Mouse (Mus musculus): ENCODE data around the gene Eva1c. TPM values are rescaled to one million over a fixed set of nuclear protein-coding genes. Genes with fewer than 3 reads are reported as not detected.
A peak's percentile ranks its signal among the peaks of the same experiment; 100 is the strongest.

Gene Eva1c
- total RNA-seq, 1 experiment from 2014 or later, result not detected

DNA sequence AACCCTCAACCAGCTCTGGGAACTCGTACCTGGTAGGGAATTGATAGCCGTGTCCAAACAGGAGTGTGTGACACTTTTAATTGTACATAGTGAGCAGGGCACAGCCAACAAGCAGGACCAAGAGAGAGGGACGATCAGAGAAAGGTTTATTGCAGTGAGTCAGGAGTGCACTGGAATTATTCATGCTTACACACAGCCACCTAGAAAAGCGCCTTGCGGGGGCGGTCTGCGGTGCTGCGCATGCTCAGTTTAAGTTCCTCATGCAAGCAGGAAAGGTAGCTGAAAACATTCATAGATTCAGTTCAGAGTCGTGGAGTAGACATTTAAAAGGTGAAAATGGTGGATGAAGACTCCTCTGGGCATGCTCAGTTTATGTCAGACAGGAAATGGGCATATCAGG is 64.2 kb downstream of the Eva1c start:
- ATAC-seq (replicated peaks in 1 of 2; ENCODE audit: insufficient read depth in 1 of 2, low FRiP score in 2 of 2, low TSS enrichment in 1 of 2, low read depth in 1 of 2, poor library complexity in 2 of 2, severe bottlenecking in 2 of 2), result no peak

DNA sequence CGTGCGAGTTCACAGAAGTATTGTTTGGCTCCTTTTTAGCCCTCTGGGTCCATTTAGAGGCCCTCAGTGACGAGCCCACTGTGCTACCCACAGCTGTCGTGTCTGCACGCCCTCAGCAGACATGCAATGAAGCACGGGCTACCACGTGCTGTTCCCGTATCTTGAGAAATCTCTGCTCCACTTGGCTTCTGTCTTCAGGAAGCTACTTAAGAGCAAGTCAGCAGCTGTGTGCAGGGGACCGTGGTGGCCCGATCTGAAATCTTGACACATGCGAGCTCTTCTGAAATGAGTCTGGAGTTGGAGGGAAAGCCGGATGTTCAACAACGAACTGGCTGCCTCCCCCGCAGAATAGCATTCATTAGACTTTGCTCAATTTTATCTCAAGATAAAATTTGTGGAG is 65.1 kb downstream of the Eva1c start:
- no peak for ATAC-seq (replicated peaks in 1 of 2; ENCODE audit: insufficient read depth in 1 of 2, low FRiP score in 2 of 2, low TSS enrichment in 1 of 2, low read depth in 1 of 2, poor library complexity in 2 of 2, severe bottlenecking in 2 of 2)

DNA sequence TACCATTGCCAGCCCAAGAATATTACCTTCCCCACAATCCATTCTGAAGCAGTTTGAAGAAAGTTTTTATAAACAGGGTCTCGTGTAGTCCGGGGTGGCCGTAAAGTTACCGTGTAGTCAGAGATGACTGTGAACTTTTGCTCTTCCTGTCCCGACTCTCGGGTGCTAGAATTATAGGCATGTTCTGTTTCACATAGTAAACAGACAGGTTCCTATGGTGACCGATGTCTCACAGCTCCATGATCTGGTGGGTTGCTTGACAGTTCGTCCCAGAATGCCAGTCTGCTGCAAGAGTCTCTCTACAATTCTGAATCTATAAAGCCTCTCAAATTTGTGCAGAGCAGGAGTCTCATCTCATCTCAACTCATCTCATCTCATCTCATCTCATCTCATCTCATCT is 65.6 kb downstream of the Eva1c start:
- ATAC-seq (replicated peaks in 1 of 2; ENCODE audit: insufficient read depth in 1 of 2, low FRiP score in 2 of 2, low TSS enrichment in 1 of 2, low read depth in 1 of 2, poor library complexity in 2 of 2, severe bottlenecking in 2 of 2), result no peak; a peak in 1 of 4 replicates

DNA sequence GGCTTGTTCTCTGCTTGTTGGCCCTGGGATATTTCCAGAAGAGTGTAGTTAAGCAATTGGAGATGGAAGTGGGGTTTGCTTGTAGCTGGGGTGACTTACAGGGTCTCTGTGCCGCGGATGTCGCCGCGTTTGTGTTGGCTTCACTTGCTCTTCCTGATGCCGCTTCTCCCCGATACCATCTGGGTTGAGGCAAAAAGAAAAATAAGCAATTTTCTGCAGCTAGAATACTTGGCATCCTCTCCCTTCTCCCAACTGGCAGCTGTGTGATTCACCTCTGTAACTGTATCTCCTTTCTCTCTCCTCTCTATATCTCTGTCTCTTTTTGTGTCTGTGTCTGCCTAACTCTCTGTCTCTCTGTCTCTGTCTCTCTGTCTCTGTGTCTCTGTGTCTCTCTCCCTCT is 66.5 kb downstream of the Eva1c start:
- ATAC-seq (replicated peaks in 1 of 2; ENCODE audit: insufficient read depth in 1 of 2, low FRiP score in 2 of 2, low TSS enrichment in 1 of 2, low read depth in 1 of 2, poor library complexity in 2 of 2, severe bottlenecking in 2 of 2), result no peak

DNA sequence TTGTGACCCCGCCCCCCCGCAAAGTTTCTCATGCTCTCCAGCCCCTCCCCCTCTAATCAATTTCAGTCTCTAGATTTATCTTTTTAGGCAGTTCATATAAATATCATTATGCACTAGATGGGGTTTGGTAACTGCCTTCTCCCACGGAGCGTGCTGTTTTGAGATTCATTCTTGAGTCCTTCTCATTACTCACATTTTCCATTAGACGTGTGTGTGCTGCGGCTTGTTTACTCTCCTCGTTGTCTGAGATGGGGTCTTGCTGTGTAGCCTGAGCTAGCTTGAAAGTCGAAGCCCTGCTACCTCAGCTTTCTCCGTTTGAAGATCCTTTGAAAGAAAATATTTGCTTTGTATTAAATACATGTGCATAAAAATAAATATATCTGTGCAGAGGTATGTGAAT is 67.3 kb downstream of the Eva1c start:
- no peak for ATAC-seq (replicated peaks in 1 of 2; ENCODE audit: insufficient read depth in 1 of 2, low FRiP score in 2 of 2, low TSS enrichment in 1 of 2, low read depth in 1 of 2, poor library complexity in 2 of 2, severe bottlenecking in 2 of 2)

DNA sequence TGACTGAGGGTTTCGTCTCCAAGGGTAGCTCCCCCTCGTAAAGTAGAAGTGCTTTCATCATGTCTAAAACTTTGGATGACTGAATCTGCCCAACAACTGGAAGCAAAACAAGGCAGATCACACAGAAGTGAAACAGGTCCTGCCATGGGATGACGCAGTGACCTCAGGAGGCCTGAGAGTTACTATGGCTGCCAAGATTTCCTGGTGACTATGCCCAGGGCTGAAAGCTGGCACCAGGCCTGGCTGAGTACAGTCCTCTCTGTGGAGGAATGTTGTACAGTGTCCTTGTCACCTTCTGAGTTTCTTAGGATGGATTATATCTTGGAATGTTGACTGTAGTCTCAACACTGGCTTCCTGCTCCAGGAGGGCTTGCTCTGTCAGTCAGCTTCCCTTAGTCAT is 71.1 kb downstream of the Eva1c start:
- no peak for ATAC-seq (replicated peaks in 1 of 2; ENCODE audit: insufficient read depth in 1 of 2, low FRiP score in 2 of 2, low TSS enrichment in 1 of 2, low read depth in 1 of 2, poor library complexity in 2 of 2, severe bottlenecking in 2 of 2)

DNA sequence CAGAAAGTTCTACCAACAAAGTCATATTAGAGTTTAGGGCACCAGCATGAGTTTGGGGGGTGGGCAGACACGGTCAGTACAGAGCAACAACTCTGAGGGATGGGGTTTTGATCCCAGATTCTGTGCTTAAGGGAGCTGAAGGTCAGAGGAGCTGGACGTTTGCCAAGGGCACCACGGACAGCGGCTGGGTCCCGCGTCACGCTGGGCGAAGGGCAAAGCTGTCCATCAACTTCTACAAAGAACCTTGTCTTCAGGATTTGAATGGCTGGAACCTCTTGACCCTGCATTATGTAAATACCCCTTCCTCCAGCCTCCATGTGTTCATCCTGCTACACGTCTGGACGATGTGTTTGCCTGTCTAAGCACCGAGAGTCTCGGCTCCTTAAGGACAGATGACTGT is 73.0 kb downstream of the Eva1c start:
- ATAC-seq (replicated peaks in 1 of 2; ENCODE audit: insufficient read depth in 1 of 2, low FRiP score in 2 of 2, low TSS enrichment in 1 of 2, low read depth in 1 of 2, poor library complexity in 2 of 2, severe bottlenecking in 2 of 2), result no peak

DNA sequence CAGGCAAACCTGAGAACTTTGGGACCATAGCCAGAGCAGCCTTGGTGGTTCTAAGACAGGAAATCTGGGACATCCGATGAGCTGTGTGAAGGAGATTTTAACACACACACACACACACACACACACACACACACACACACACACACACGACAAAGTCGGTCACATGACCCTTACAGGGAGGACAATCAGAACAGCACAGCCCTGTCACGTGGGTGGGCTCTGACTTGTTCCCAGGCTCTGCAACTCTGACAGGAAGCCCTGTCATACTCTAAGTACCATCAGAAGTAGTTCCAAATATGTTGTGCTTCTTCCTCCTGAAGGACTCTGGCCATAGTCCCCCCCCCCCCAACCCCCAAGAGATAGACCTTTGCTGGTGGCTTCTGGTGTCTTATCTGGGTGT is 74.8 kb downstream of the Eva1c start:
- ATAC-seq (replicated peaks in 1 of 2; ENCODE audit: insufficient read depth in 1 of 2, low FRiP score in 2 of 2, low TSS enrichment in 1 of 2, low read depth in 1 of 2, poor library complexity in 2 of 2, severe bottlenecking in 2 of 2), result no peak

DNA sequence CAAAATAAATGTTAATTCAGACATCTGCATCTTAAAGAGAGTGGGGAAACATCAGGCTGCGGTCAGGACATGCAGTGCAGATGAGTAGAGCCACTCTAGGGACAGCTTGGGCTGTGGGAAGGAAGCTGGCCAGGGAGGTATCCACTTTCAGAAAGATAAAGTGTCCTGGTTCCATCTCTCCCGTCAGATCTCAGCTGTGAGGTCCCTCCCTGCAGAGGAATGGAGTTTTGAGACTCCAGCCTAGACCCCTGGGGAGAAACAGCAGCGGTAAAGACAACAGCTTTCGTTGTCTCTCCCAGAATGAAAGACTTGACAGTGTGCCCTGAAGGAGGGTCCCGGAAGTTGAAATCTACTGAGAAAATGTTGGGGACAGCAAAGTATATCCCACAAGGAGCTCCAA is 76.8 kb downstream of the Eva1c start:
- ATAC-seq (replicated peaks in 1 of 2; ENCODE audit: insufficient read depth in 1 of 2, low FRiP score in 2 of 2, low TSS enrichment in 1 of 2, low read depth in 1 of 2, poor library complexity in 2 of 2, severe bottlenecking in 2 of 2), result no peak

DNA sequence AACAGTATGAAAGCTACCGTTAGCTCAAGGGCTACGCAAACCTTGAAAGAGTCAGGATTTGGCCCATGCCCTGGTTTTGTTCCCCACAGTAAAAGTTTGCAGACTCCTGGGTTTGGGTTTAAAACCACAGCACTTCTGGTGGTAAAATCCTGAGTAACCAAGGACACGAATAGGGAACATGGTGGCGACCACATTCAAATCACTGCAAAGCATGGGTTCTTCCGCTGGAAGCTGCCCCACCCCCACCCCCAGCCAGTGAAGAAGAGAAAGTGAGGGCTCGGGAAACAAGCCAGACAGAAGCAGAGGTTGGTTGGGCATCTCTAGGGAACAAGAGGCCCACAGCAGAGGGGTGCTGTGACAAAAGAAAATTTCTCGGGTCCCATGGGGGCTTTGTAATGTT is 80.7 kb downstream of the Eva1c start:
- ATAC-seq (replicated peaks in 1 of 2; ENCODE audit: insufficient read depth in 1 of 2, low FRiP score in 2 of 2, low TSS enrichment in 1 of 2, low read depth in 1 of 2, poor library complexity in 2 of 2, severe bottlenecking in 2 of 2), result 0 out of 4 replicates have a peak, but pooled peaks of 1 of the 2 experiments have one; percentile 12

DNA sequence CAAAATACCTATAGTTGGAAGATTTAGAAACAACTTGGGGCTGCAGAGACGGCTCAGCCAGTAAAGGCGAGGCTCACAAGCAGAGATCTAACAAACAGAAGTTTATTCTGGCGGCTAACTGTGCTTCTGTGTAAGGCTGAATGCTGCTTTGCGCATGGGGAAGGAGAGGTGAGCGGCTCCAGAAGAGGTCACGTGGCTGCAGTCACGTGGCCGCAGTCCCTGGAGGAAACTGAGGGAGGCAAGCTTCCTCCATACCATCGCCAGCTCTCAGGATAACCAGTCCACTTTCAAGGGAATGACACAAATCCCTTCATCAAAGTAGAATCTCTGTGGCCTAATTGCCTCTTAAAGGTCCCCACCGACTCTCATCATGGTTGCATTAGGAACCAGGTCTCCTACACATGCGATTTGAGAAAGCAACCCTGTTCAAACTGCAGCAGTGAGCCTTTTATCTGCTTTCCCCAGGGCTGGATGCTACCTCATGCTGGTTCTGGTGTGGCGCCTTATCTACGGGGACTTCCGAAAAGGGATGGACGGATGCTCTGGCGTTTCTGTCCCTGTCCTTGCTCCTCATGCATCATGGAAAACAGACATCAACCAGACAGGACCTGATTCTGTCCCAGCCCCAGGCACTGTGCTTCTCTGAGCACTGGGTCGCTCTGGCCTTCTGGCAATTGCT is 84.5 kb downstream of the Eva1c start:
- ATAC-seq (replicated peaks in 1 of 2; ENCODE audit: insufficient read depth in 1 of 2, low FRiP score in 2 of 2, low TSS enrichment in 1 of 2, low read depth in 1 of 2, poor library complexity in 2 of 2, severe bottlenecking in 2 of 2), result no peak

DNA sequence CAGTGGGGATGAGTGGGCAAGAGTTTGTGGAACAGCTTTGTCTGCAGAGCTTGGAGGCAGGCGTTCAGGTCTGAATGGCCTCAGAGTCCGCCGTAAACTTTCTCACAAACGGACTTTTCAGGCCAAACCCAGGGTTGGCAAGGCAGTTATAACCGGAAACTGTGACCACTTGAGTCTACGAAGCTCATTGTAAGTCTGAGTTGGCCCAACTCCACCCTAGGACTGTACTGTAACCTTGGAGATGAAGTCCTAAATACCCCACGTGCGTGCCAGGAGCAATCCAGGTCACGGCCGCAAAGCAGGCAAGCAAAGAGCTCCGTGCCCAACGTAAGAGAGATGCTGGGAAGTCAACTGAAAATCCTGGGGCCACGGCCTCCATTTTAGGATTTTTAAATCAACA is 85.2 kb downstream of the Eva1c start:
- no peak for ATAC-seq (replicated peaks in 1 of 2; ENCODE audit: insufficient read depth in 1 of 2, low FRiP score in 2 of 2, low TSS enrichment in 1 of 2, low read depth in 1 of 2, poor library complexity in 2 of 2, severe bottlenecking in 2 of 2)

DNA sequence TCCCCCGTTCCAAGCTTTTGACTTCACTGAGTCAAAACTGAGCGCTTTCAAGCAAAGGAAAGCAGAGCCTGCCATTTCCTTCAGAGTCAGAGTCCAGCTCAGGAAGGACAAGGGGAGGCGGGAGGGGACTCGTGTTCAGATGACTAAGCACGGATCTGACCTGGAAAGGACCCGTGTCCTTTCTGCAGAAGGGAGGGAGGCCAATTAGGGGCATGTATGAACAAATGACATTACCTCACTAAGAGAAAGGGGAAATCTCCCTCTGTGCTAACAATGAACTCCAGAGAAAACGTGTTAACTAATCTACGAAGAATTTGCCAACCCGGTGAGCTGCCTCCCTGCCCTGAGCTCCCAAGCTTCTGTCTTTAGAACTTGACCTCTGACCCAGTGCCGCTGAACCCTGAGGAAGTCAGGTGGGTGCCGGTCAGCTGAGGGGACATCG is 89.5 kb downstream of the Eva1c start:
- peak; percentile 71 to 73 for ATAC-seq (replicated peaks in 1 of 2; ENCODE audit: insufficient read depth in 1 of 2, low FRiP score in 2 of 2, low TSS enrichment in 1 of 2, low read depth in 1 of 2, poor library complexity in 2 of 2, severe bottlenecking in 2 of 2)

DNA sequence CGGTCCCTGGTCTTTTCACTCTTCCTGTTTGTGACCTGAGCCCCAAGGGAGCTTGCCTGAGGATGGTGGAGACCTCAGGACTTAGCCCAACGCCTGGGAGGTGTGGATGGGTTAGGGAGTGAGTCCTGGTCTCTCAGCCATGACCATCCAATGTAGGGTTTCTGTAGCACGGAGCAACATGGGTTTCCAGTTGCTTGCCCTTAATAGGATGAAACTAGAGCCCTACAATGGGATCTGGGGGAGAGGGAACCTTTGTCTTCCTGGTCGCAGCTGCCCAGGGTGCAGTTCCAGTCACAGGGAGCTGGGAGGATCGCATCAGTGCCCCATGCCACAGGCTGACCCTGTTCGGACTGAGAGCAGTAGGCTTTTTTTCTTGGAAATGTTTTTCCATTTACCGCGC is 90.6 kb downstream of the Eva1c start:
- no peak for ATAC-seq (replicated peaks in 1 of 2; ENCODE audit: insufficient read depth in 1 of 2, low FRiP score in 2 of 2, low TSS enrichment in 1 of 2, low read depth in 1 of 2, poor library complexity in 2 of 2, severe bottlenecking in 2 of 2)

DNA sequence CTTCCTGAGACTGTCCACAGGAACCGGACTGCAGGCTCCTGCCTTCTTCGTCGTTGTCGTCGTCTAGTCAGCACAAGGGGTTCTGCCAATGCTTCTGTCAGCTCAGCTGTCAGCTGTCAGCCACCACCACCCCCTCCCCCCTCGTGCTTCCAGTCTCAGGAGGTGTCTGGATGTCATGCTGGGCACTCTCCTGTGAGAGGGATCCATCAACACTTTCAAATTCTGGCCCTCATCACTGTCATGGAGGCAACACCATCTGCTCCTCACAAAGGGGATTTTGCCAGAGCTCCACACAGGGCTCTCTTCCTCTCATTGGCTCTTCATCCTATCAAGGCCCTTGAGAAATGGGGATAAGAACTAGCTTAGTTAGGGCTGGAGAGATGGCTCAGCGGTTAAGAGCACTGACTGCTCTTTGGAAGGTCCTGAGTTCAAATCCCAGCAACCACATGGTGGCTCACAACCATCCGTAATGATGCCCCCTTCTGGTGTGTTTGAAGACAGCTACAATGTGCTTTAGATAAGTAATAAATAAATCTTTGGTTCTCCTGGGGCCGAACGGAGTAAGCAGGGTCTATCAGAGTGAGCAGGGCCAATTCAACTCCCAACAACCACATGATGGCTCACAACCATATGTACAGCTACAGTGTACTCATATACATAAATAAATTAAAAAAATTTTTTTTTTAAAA is 95.1 kb downstream of the Eva1c start:
- no peak for ATAC-seq (replicated peaks in 1 of 2; ENCODE audit: insufficient read depth in 1 of 2, low FRiP score in 2 of 2, low TSS enrichment in 1 of 2, low read depth in 1 of 2, poor library complexity in 2 of 2, severe bottlenecking in 2 of 2)

DNA sequence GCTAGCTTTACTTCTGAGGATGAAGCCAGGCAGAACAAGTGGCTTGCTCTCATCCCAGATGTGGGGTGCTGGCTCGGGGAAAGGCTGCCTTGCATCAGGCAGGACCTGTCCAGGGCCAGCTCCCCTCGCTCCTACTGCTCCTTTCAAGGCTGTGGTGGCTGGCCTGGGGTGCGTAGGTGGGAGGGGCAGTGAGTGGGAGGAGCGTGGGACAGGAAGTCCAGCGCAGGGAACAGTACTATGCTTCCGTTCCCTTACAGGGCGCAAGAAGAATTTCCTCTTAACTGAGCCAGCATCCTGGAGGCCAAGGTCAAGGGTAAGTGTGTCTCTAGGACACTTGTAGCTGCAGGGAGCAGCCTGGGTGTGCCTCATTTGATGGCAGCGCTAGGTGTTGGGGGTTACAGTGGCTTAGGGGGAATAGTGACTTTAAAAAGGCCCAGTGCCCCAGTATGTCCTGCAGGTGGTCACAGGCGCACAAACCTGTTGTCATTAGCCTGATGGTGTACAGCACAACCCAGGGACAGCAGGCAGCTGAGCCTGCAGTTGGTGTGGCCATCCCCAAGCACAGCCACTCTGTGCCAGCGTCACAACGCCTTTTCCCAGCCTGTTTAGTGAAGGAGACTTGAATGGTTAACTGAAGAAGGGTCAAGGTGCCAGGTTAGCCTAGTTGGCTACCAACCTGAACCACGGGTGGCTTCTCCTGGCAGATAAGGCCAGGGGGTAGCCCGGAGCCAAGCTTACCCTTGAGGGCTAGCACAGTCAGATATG is 98.3 kb downstream of the Eva1c start:
- ATAC-seq (replicated peaks in 1 of 2; ENCODE audit: insufficient read depth in 1 of 2, low FRiP score in 2 of 2, low TSS enrichment in 1 of 2, low read depth in 1 of 2, poor library complexity in 2 of 2, severe bottlenecking in 2 of 2), result 0 out of 4 replicates have a peak, but pooled peaks of 1 of the 2 experiments have one; percentile 8

DNA sequence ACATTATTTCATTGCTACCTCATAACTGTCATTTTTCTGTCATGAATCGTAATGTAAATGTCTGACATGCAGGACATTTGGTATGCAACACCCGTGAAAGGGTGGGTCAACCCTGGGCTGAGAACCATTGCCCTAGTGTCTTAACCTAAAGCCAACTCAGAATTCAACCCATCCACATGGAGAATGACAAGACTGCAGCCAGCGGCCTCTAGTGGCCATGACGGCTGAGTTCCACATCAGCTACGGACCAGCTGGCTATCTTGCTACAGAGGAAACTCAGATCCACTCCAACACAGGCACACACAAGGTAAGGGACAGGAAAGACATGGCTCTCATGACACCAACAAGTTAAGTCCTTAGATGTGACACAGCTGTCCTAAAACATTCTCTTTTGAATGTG is 98.9 kb downstream of the Eva1c start:
- ATAC-seq (replicated peaks in 1 of 2; ENCODE audit: insufficient read depth in 1 of 2, low FRiP score in 2 of 2, low TSS enrichment in 1 of 2, low read depth in 1 of 2, poor library complexity in 2 of 2, severe bottlenecking in 2 of 2), result peak; percentile 58 to 71; a peak in 2 of 4 replicates

DNA sequence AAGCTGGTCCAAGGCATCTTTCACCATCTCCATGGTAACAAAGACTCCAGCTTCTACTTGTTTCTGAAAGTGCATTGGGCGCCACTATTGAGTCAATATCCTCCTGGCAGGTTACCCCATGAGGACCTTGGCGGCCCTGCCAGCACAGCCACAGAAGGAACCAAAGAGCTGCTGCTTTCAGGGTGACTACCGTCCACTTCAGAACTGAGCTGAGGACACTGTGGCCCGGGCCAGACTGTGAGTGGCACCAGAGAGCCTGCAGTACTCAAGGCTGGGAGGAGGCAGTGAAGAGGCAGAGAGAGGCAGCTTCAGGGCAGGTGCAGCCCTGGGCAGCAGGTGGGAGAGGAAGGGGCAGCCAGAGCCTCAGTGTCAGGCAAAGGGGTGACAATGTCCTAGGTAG is 100.9 kb downstream of the Eva1c start:
- ATAC-seq (replicated peaks in 1 of 2; ENCODE audit: insufficient read depth in 1 of 2, low FRiP score in 2 of 2, low TSS enrichment in 1 of 2, low read depth in 1 of 2, poor library complexity in 2 of 2, severe bottlenecking in 2 of 2), result no peak

Measured in hematopoietic stem cell, adult 5-6 weeks (primary cell).